Mouse (Mus musculus): ENCODE results near the gene Gm44511. TPM values are rescaled to one million over a fixed set of nuclear protein-coding genes. Genes with fewer than 3 reads are reported as not detected.
"Not testable (repeated sequence)": the region's sequence is repeated elsewhere in the genome, so short reads cannot be mapped to it uniquely, and the experiment has no call there.

Gm44511 gene
- total RNA-seq, 2 experiments from 2014 or later: not detected

GRCm38 (mm10) chr6:128807021-128807420, 19.1 kb downstream of the Gm44511 start:
- intact Hi-C loops (cut with DNase I): no loop called here
- DNase-seq: no peak
- Histone ChIP-seq H3K4me3 (no peak overlapping the region), H3K27ac (no peak overlapping the region)
- peak; percentile 53 for TF ChIP-seq CTCF (IDR thresholded peaks at IDR 0.05)

GRCm38 (mm10) chr6:128804823-128805640, 21.1 kb downstream of the Gm44511 start:
- H3K27ac ChIP-seq; intact Hi-C loops (cut with DNase I); H3K4me3 ChIP-seq: not testable (repeated sequence)
- DNase-seq: peak; percentile 62
- TF ChIP-seq CTCF (IDR thresholded peaks at IDR 0.05): peak; percentile 68

- DNase-seq: peak; percentile 94
- TF ChIP-seq CTCF (IDR thresholded peaks at IDR 0.05): peak; percentile 94
- H3K27ac ChIP-seq: peak overlapping the region; percentile 56; the same call in 1 of the 2 replicates
- peak overlapping the region; percentile 68 for H3K4me3 ChIP-seq
- intact Hi-C loops (cut with DNase I): loop anchor here (1.0 to 2.0 kb wide), 2 partner anchors 36 to 39 kb away; no protein-coding TSS in a partner anchor
These were observed 22.9 kb downstream of the Gm44511 start for GRCm38 (mm10) chr6:128802999-128803857.

- intact Hi-C loops (cut with DNase I): loop anchor here (1.0 to 2.0 kb wide), 2 partner anchors 36 to 38 kb away; no protein-coding TSS in a partner anchor
- H3K27ac ChIP-seq: peak overlapping the region; percentile 25
- peak overlapping the region; percentile 68 for H3K4me3 ChIP-seq
- TF ChIP-seq CTCF (IDR thresholded peaks at IDR 0.05): no peak
- no peak for DNase-seq
These were observed 23.6 kb downstream of the Gm44511 start for GRCm38 (mm10) chr6:128802557-128802956.

- H3K4me3 ChIP-seq; DNase-seq; H3K27ac ChIP-seq; intact Hi-C loops (cut with DNase I): not testable (repeated sequence)
These were observed 25.4 kb downstream of the Gm44511 start for GRCm38 (mm10) chr6:128800696-128801095.

GRCm38 (mm10) chr6:128799896-128800270, 26.2 kb downstream of the Gm44511 start:
- intact Hi-C loops (cut with DNase I): no loop called here
- H3K27ac ChIP-seq: peak overlapping the region; percentile 92
- peak overlapping the region; percentile 88 for H3K4me3 ChIP-seq
- no peak for DNase-seq
- no peak for TF ChIP-seq CTCF (IDR thresholded peaks at IDR 0.05)

- H3K27ac ChIP-seq: peak overlapping the region; percentile 92
- peak; percentile 75 for TF ChIP-seq CTCF (IDR thresholded peaks at IDR 0.05)
- peak; percentile 76 for DNase-seq
- intact Hi-C loops (cut with DNase I): not testable (repeated sequence)
- H3K4me3 ChIP-seq: peak overlapping the region; percentile 88
These were observed 26.8 kb downstream of the Gm44511 start for GRCm38 (mm10) chr6:128799144-128799895.

- H3K4me3 ChIP-seq: peak overlapping the region; percentile 88
- intact Hi-C loops (cut with DNase I): not testable (repeated sequence)
- H3K27ac ChIP-seq: peak overlapping the region; percentile 92
- peak; percentile 76 for DNase-seq
These were observed 27.4 kb downstream of the Gm44511 start for GRCm38 (mm10) chr6:128798772-128799143.

- DNase-seq: peak; percentile 30
These were observed 28.0 kb downstream of the Gm44511 start for GRCm38 (mm10) chr6:128797936-128798771.

GRCm38 (mm10) chr6:128797185-128797905, 28.8 kb downstream of the Gm44511 start:
- no peak overlapping the region for H3K4me3 ChIP-seq
- no peak for DNase-seq
- no peak for TF ChIP-seq CTCF (IDR thresholded peaks at IDR 0.05)
- H3K27ac ChIP-seq: peak overlapping the region; percentile 92
- intact Hi-C loops (cut with DNase I): no loop called here

More at GRCm38 (mm10) chr6:128797936-128798771, 28.0 kb downstream of the Gm44511 start:
- no peak for TF ChIP-seq CTCF (IDR thresholded peaks at IDR 0.05)
- intact Hi-C loops (cut with DNase I): no loop called here
- Histone ChIP-seq H3K4me3 (peak overlapping the region; percentile 88), H3K27ac (peak overlapping the region; percentile 92)

Data from gastrocnemius, adult 2 months (tissue).